Mouse (Mus musculus): ENCODE data around the gene Wwc2. TPM values are rescaled to one million over a fixed set of nuclear protein-coding genes. Genes with fewer than 3 reads are reported as not detected.

Wwc2 gene
- polyA plus RNA-seq, 1 experiment: 7.7 TPM

GRCm38 (mm10) chr8:48002551-48002950, 11.8 kb upstream of the Wwc2 start:
- Histone ChIP-seq H3K4me2 (ENCODE audit: low read depth) (no peak overlapping the region), H3K27me3 (ENCODE audit: control insufficient read depth, insufficient read depth, insufficient read length) (no peaks in the 10 kb centered on the region), H3K36me3 (ENCODE audit: control insufficient read depth, insufficient read depth) (no peaks in the 10 kb centered on the region), H3ac (ENCODE audit: control insufficient read depth, insufficient read length) (no peak overlapping the region), H3K79me2 (ENCODE audit: control insufficient read depth, insufficient read depth) (no peaks in the 10 kb centered on the region), H3K4me3 (no peak overlapping the region)
- TF ChIP-seq SRF (IDR thresholded peaks at IDR 0.05; ENCODE audit: control insufficient read depth, insufficient read length, low read depth) (no peak), POLR2AphosphoS2 (IDR thresholded peaks at IDR 0.05; ENCODE audit: insufficient read length, low read depth) (no peak), POLR2A (IDR thresholded peaks at IDR 0.05; ENCODE audit: insufficient read length, low read depth) (no peak), MAX (IDR thresholded peaks at IDR 0.05; ENCODE audit: low read depth) (no peak), USF1 (IDR thresholded peaks at IDR 0.05; ENCODE audit: low read depth) (no peak), MYOD1 (IDR thresholded peaks at IDR 0.05; ENCODE audit: control insufficient read depth in 1 of 3, insufficient read length in 2 of 3, low read depth in 2 of 3) (no peak), MYOG (IDR thresholded peaks at IDR 0.05; ENCODE audit: control insufficient read depth in 1 of 3, insufficient read depth in 1 of 3, insufficient read length in 2 of 3, low read depth in 2 of 3) (no peak), TCF12 (IDR thresholded peaks at IDR 0.05; ENCODE audit: insufficient read depth, poor library complexity, severe bottlenecking) (no peak), E2F4 (IDR thresholded peaks at IDR 0.05; ENCODE audit: insufficient read depth) (no peak), CEBPB (IDR thresholded peaks at IDR 0.05; ENCODE audit: insufficient read depth, poor library complexity, severe bottlenecking) (no peak), TCF3 (IDR thresholded peaks at IDR 0.05; ENCODE audit: insufficient read length, low read depth) (no peak), REST (IDR thresholded peaks at IDR 0.05; ENCODE audit: insufficient read depth, insufficient read length) (no peak)

GRCm38 (mm10) chr8:48001395-48001794, 10.7 kb upstream of the Wwc2 start:
- H3K79me2 ChIP-seq (ENCODE audit: control insufficient read depth, insufficient read depth): no peaks in the 10 kb centered on the region
- no peak for TF ChIP-seq TCF12 (IDR thresholded peaks at IDR 0.05; ENCODE audit: insufficient read depth, poor library complexity, severe bottlenecking)
- no peak for TF ChIP-seq CEBPB (IDR thresholded peaks at IDR 0.05; ENCODE audit: insufficient read depth, poor library complexity, severe bottlenecking)
- TF ChIP-seq USF1 (IDR thresholded peaks at IDR 0.05; ENCODE audit: low read depth): no peak
- TF ChIP-seq SRF (IDR thresholded peaks at IDR 0.05; ENCODE audit: control insufficient read depth, insufficient read length, low read depth): no peak
- no peak for TF ChIP-seq MYOD1 (IDR thresholded peaks at IDR 0.05; ENCODE audit: control insufficient read depth in 1 of 3, insufficient read length in 2 of 3, low read depth in 2 of 3)
- no peak for TF ChIP-seq MAX (IDR thresholded peaks at IDR 0.05; ENCODE audit: low read depth)
- TF ChIP-seq POLR2AphosphoS2 (IDR thresholded peaks at IDR 0.05; ENCODE audit: insufficient read length, low read depth): no peak
- no peak for TF ChIP-seq MYOG (IDR thresholded peaks at IDR 0.05; ENCODE audit: control insufficient read depth in 1 of 3, insufficient read depth in 1 of 3, insufficient read length in 2 of 3, low read depth in 2 of 3)
- no peak for TF ChIP-seq E2F4 (IDR thresholded peaks at IDR 0.05; ENCODE audit: insufficient read depth)
- TF ChIP-seq TCF3 (IDR thresholded peaks at IDR 0.05; ENCODE audit: insufficient read length, low read depth): no peak
- no peak for TF ChIP-seq REST (IDR thresholded peaks at IDR 0.05; ENCODE audit: insufficient read depth, insufficient read length)
- no peak for TF ChIP-seq POLR2A (IDR thresholded peaks at IDR 0.05; ENCODE audit: insufficient read length, low read depth)
- H3K4me3 ChIP-seq: no peak overlapping the region
- no peak overlapping the region for H3ac ChIP-seq (ENCODE audit: control insufficient read depth, insufficient read length)
- no peaks in the 10 kb centered on the region for H3K36me3 ChIP-seq (ENCODE audit: control insufficient read depth, insufficient read depth)
- no peaks in the 10 kb centered on the region for H3K27me3 ChIP-seq (ENCODE audit: control insufficient read depth, insufficient read depth, insufficient read length)
- H3K4me2 ChIP-seq (ENCODE audit: low read depth): no peak overlapping the region

- H3K36me3 ChIP-seq (ENCODE audit: control insufficient read depth, insufficient read depth): no peaks in the 10 kb centered on the region
- H3K79me2 ChIP-seq (ENCODE audit: control insufficient read depth, insufficient read depth): no peaks in the 10 kb centered on the region
- no peak overlapping the region for H3ac ChIP-seq (ENCODE audit: control insufficient read depth, insufficient read length)
- no peak overlapping the region for H3K4me2 ChIP-seq (ENCODE audit: low read depth)
- H3K4me3 ChIP-seq: no peak overlapping the region
- TF ChIP-seq MAX (IDR thresholded peaks at IDR 0.05; ENCODE audit: low read depth): no peak
- TF ChIP-seq POLR2AphosphoS2 (IDR thresholded peaks at IDR 0.05; ENCODE audit: insufficient read length, low read depth): no peak
- TF ChIP-seq TCF3 (IDR thresholded peaks at IDR 0.05; ENCODE audit: insufficient read length, low read depth): no peak
- TF ChIP-seq USF1 (IDR thresholded peaks at IDR 0.05; ENCODE audit: low read depth): no peak
- TF ChIP-seq SRF (IDR thresholded peaks at IDR 0.05; ENCODE audit: control insufficient read depth, insufficient read length, low read depth): no peak
- TF ChIP-seq REST (IDR thresholded peaks at IDR 0.05; ENCODE audit: insufficient read depth, insufficient read length): no peak
- no peak for TF ChIP-seq MYOD1 (IDR thresholded peaks at IDR 0.05; ENCODE audit: control insufficient read depth in 1 of 3, insufficient read length in 2 of 3, low read depth in 2 of 3)
- TF ChIP-seq POLR2A (IDR thresholded peaks at IDR 0.05; ENCODE audit: insufficient read length, low read depth): no peak
- TF ChIP-seq MYOG (IDR thresholded peaks at IDR 0.05; ENCODE audit: control insufficient read depth in 1 of 3, insufficient read depth in 1 of 3, insufficient read length in 2 of 3, low read depth in 2 of 3): no peak
- TF ChIP-seq E2F4 (IDR thresholded peaks at IDR 0.05; ENCODE audit: insufficient read depth): no peak
- no peak for TF ChIP-seq TCF12 (IDR thresholded peaks at IDR 0.05; ENCODE audit: insufficient read depth, poor library complexity, severe bottlenecking)
- TF ChIP-seq CEBPB (IDR thresholded peaks at IDR 0.05; ENCODE audit: insufficient read depth, poor library complexity, severe bottlenecking): no peak
- H3K27me3 ChIP-seq (ENCODE audit: control insufficient read depth, insufficient read depth, insufficient read length): no peaks in the 10 kb centered on the region
Measured at GRCm38 (mm10) chr8:47996712-47997111, 6.0 kb upstream of the Wwc2 start.

- Histone ChIP-seq H3K4me3 (no peak overlapping the region), H3K27me3 (ENCODE audit: control insufficient read depth, insufficient read depth, insufficient read length) (no peaks in the 10 kb centered on the region), H3K36me3 (ENCODE audit: control insufficient read depth, insufficient read depth) (no peaks in the 10 kb centered on the region), H3K79me2 (ENCODE audit: control insufficient read depth, insufficient read depth) (no peaks in the 10 kb centered on the region), H3K4me2 (ENCODE audit: low read depth) (no peak overlapping the region), H3ac (ENCODE audit: control insufficient read depth, insufficient read length) (no peak overlapping the region)
- TF ChIP-seq E2F4 (IDR thresholded peaks at IDR 0.05; ENCODE audit: insufficient read depth): no peak
- TF ChIP-seq CEBPB (IDR thresholded peaks at IDR 0.05; ENCODE audit: insufficient read depth, poor library complexity, severe bottlenecking): no peak
- no peak for TF ChIP-seq POLR2AphosphoS2 (IDR thresholded peaks at IDR 0.05; ENCODE audit: insufficient read length, low read depth)
- no peak for TF ChIP-seq REST (IDR thresholded peaks at IDR 0.05; ENCODE audit: insufficient read depth, insufficient read length)
- TF ChIP-seq MYOD1 (IDR thresholded peaks at IDR 0.05; ENCODE audit: control insufficient read depth in 1 of 3, insufficient read length in 2 of 3, low read depth in 2 of 3): no peak
- no peak for TF ChIP-seq MYOG (IDR thresholded peaks at IDR 0.05; ENCODE audit: control insufficient read depth in 1 of 3, insufficient read depth in 1 of 3, insufficient read length in 2 of 3, low read depth in 2 of 3)
- no peak for TF ChIP-seq TCF12 (IDR thresholded peaks at IDR 0.05; ENCODE audit: insufficient read depth, poor library complexity, severe bottlenecking)
- no peak for TF ChIP-seq TCF3 (IDR thresholded peaks at IDR 0.05; ENCODE audit: insufficient read length, low read depth)
- TF ChIP-seq USF1 (IDR thresholded peaks at IDR 0.05; ENCODE audit: low read depth): no peak
- no peak for TF ChIP-seq POLR2A (IDR thresholded peaks at IDR 0.05; ENCODE audit: insufficient read length, low read depth)
- TF ChIP-seq SRF (IDR thresholded peaks at IDR 0.05; ENCODE audit: control insufficient read depth, insufficient read length, low read depth): no peak
- TF ChIP-seq MAX (IDR thresholded peaks at IDR 0.05; ENCODE audit: low read depth): no peak
Measured at GRCm38 (mm10) chr8:47996126-47996525, 5.4 kb upstream of the Wwc2 start.

All from myocyte (in vitro differentiated cells).